Mouse (Mus musculus) forebrain, embryonic 10.5 days (tissue): Measurements from ENCODE around the gene Spg11. TPM values are rescaled to one million over a fixed set of nuclear protein-coding genes. Genes with fewer than 3 reads are reported as not detected.
"Not testable (repeated sequence)": the region's sequence is repeated elsewhere in the genome, so short reads cannot be mapped to it uniquely, and the experiment has no call there.

Experiments
- DNase-seq: peaks from one replicate; pipeline ENCODE4 v3.0.0-alpha.2; 2017; ENCODE audit warnings: low spot score; ENCODE audit errors: extremely low spot score
- H3K27ac ChIP-seq: fragments of 300-500 bp; sonication (generic); 2 replicates; pipeline ENCODE4 v1.5.1; 2016; ENCODE audit warnings: mild to moderate bottlenecking
- H3K27me3 ChIP-seq: fragments of 300-500 bp; sonication (generic); 2 replicates; pipeline ENCODE4 v1.6.1; 2016; ENCODE audit warnings: mild to moderate bottlenecking; ENCODE audit not compliant: poor library complexity, severe bottlenecking
- H3K36me3 ChIP-seq: fragments of 300-500 bp; sonication (generic); replicated peaks from 2 replicates; pipeline ENCODE4 v1.6.1; 2016; ENCODE audit warnings: mild to moderate bottlenecking, moderate library complexity
- H3K4me1 ChIP-seq: fragments of 300-500 bp; sonication (generic); 2 replicates; pipeline ENCODE4 v1.6.1; 2016
- H3K4me3 ChIP-seq: fragments of 300-500 bp; sonication (generic); 2 replicates; pipeline ENCODE4 v1.5.1; 2016; ENCODE audit warnings: mild to moderate bottlenecking, moderate library complexity
- H3K9me3 ChIP-seq: fragments of 300-500 bp; sonication (generic); 2 replicates; pipeline ENCODE4 v1.6.1; 2016; ENCODE audit warnings: mild to moderate bottlenecking, moderate library complexity
- WGBS: fragments of 180-500 bp; shearing (Covaris S2); methylation state at CpG from one replicate; pipeline ENCODE4 v1.1.7; 2016; 5-methylcytosine and 5-hydroxymethylcytosine counted together
- microRNA-seq: library from miRNA; unstranded; fragments of <30 nt; microRNA quantifications from one replicate; pipeline ENCODE4, GENCODE M21; 2017
- polyA plus RNA-seq: library from polyadenylated mRNA; unstranded; fragments of >200 nt; fragmentation: Nextera tagmentation; extraction: Ambion mirVana; gene quantifications from 2 replicates; pipeline ENCODE4 v1.2.1, GENCODE M21; 2016

The Spg11 gene
- polyA plus RNA-seq, 1 experiment from 2014 or later, result 13.5 TPM

DNA sequence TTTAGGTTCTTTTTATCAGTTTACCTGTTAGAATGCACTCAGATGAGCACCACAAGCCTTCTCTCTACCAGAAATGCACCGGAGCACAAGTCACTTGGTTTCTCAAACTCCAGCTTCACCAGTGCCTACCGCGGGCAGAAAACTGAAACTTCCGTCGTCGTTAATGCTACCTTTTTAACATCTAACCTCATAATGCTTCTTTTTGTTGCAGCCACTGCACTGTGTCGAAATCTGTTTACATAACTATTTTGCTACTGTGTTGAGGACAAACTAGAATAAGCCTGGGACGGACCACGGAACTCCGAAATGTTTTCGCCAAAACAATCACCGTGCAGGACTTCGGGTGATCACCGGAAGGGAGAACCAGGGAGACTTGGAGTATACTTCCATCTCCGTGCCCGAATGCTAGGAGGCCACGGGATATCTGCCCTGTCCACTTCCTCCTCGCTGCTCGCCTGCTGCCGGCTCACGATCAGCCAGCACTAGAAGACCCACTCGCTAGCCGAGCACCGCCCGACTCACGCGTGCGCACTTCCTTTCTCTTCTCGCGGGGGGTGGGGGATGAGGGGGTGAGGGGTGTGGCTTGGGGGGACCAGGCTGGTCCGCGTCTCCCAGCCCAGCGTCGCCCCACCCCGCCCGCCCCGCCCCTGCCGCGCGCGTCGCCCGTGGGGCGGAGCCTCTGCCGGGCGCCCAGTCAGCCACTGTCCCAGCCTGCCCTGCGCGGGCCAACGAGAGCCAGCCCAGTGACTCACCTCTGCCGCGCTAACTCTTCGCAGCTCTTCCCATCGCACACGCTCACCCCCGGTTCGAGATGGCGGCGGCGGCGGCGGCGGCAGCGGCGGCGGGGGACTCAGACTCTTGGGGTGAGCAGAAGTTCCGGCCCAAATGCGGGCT lies 90.1 kb downstream of the Spg11 start, which contains the start of gene Eif3j1:
Eif3j1 (plus strand) TSS at position 685 of the 894 bp plus-strand sequence.
- WGBS, result under 1% methylated on average over 61 of the region's 67 CpGs

DNA sequence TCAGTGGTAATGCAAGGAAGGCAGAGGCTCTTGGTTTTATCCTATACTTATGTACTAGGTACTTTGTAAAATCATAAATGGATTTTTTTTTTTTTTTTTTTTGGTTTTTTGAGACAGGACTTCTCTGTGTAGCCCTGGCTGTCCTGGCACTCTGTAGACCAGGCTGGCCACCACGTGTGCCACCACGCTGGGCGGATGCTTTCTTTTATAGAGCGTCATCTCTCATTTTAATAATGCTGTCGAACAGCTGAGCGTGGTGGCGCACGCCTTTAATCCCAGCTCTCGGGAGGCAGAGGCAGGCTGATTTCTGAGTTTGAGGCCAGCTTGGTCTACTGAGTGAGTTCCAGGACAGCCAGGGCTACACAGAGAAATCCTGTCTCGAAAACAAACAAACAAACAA lies 91.1 kb downstream of the Spg11 start:
- not testable (repeated sequence) for H3K9me3 ChIP-seq, DNase-seq, H3K27me3 ChIP-seq, H3K27ac ChIP-seq
- Histone ChIP-seq H3K4me3 (peak overlapping the region; percentile 90), H3K4me1 (peaks cover 18% of the 10 kb centered on the region), H3K36me3 (peaks cover 21% of the 10 kb centered on the region)
- WGBS, result 93% methylated on average over 10 of the region's 10 CpGs

More for the DNA sequence above, 90.1 kb downstream of the Spg11 start, which contains the start of gene Eif3j1:
- H3K27me3 ChIP-seq, result no peaks in the 10 kb centered on the region
- H3K36me3 ChIP-seq, result peaks cover 32% of the 10 kb centered on the region
- H3K9me3 ChIP-seq, result no peaks in the 10 kb centered on the region
- DNase-seq, result peak; percentile 90
- H3K4me3 ChIP-seq, result peak within 1 kb of the TSS; percentile 90
- H3K4me1 ChIP-seq, result peaks cover 18% of the 10 kb centered on the region
- peak within 1 kb of the TSS; percentile 94 for H3K27ac ChIP-seq

DNA sequence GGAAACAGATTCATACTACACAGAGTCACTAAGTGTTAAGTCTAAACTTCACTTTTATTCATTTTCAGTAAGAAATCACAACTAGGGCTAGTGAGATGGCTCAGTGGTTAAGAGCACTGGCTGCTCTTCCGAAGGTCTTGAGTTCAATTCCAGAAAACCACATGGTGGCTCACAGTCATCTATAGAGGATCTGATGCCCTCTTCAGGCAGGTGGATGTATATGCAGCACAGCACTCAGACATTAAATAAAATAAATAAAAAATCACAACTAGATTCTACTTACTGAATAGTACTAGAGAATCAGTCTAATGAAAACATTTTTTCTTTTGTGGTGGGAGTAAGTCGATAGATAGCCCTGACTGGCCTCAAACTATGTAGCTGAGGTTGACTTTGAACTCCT lies 95.9 kb downstream of the Spg11 start:
- Histone ChIP-seq H3K9me3 (no peaks in the 10 kb centered on the region), H3K36me3 (no peaks in the 10 kb centered on the region), H3K27ac (no peak overlapping the region), H3K27me3 (no peaks in the 10 kb centered on the region), H3K4me3 (no peak overlapping the region), H3K4me1 (0 out of 2 replicates have a peak, but pooled peaks cover 2% of the 10 kb centered on the region)
- 80% methylated on average over 2 of the region's 2 CpGs for WGBS
- DNase-seq, result no peak

DNA sequence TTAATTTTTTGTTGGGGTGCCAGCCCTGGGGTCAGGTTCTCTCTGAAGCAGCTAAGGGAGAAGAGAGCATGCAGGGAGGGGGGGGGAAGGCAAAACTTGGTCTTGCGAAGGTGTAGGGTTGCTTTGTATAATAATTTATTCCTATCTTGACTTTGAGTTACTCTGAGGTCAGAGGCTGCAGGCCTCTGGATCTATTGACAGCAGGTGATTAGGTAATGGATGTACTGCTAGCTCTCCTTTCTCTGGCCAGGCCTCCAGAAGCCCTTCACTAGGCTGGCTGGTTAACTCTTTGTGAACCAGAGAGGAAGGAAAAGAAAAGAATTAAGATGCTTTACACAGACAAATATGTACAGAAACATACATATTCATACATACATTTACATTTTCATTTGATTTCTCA lies 99.5 kb downstream of the Spg11 start:
- WGBS, result 70% methylated on average over 1 of the region's 1 CpGs
- no peak for DNase-seq
- H3K27me3 ChIP-seq, result no peaks in the 10 kb centered on the region
- 0 out of 2 replicates have a peak, but pooled peaks cover 2% of the 10 kb centered on the region for H3K4me1 ChIP-seq
- no peak overlapping the region for H3K4me3 ChIP-seq
- no peak overlapping the region for H3K27ac ChIP-seq
- peaks cover 26% of the 10 kb centered on the region for H3K36me3 ChIP-seq
- H3K9me3 ChIP-seq, result no peaks in the 10 kb centered on the region

DNA sequence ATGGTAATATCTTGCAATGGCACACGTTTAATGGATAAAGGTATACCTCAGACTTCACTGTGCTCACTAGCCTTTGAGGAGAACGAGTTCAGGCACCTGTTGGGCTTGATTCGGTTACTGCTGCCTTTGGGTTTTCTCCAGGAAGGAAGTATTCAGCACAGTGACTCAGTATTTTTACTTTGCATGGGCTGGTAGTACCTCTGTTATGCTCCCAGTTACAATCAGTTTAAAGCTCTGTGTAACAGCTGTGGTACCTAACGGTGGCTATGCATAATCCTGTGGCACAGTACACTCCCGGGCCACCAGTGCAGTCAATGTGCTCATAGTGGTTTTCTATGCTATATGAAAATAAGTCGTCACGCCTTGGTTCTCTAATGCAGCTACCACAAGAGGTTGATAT lies 106.7 kb downstream of the Spg11 start:
- H3K27ac ChIP-seq, result no peak overlapping the region
- H3K4me3 ChIP-seq, result no peak overlapping the region
- no peaks in the 10 kb centered on the region for H3K4me1 ChIP-seq
- H3K9me3 ChIP-seq, result no peaks in the 10 kb centered on the region
- no peaks in the 10 kb centered on the region for H3K27me3 ChIP-seq
- 94% methylated on average over 7 of the region's 7 CpGs for WGBS
- peaks cover 88% of the 10 kb centered on the region for H3K36me3 ChIP-seq
- no peak for DNase-seq

DNA sequence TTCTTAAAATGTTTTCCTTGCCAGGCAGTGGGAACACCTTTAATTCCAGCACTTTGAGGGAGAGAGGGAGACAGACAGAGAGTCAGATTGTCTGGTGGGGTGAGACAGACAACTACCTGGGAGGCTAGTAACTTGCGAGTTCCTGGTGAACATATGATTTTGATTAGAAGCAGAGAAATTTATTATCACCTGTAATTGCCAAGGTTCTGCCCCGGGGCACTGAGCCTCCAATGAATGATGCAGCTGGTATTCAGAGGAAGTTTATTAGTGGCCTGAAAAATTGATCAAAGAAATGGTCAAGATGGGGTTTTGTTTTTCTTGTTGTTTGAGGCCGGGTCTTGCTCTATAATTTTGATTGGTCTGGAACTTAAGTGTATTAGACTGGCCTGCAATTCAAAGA lies 109.4 kb downstream of the Spg11 start:
- H3K27ac ChIP-seq, result no peak overlapping the region
- WGBS, result 91% methylated on average over 3 of the region's 3 CpGs
- no peak overlapping the region for H3K4me3 ChIP-seq
- peaks cover 89% of the 10 kb centered on the region for H3K36me3 ChIP-seq
- H3K9me3 ChIP-seq, result no peaks in the 10 kb centered on the region
- no peak for DNase-seq
- H3K4me1 ChIP-seq, result no peaks in the 10 kb centered on the region
- H3K27me3 ChIP-seq, result no peaks in the 10 kb centered on the region

Small RNA genes lying within 50 kb of the gene (microRNA-seq; reads per million reads assigned to microRNA genes)
- not detected for gene Gm47314

Other genes with a start within 250 kb of the Spg11 start
- gene Ctdspl2, start 162.4 kb downstream of the Spg11 start, polyA plus RNA-seq, result 61.3 and 66.3 TPM in 2 replicates
- 0.29 and 0.33 TPM in 2 replicates for gene Mageb3, start 162.3 kb downstream of the Spg11 start, polyA plus RNA-seq
- 13.9 and 14.3 TPM in 2 replicates for gene Eif3j1, start 89.8 kb downstream of the Spg11 start, polyA plus RNA-seq
- 89.2 and 89.5 TPM in 2 replicates for gene B2m, start 29.3 kb upstream of the Spg11 start, polyA plus RNA-seq
- gene Trim69, start 42.3 kb upstream of the Spg11 start, polyA plus RNA-seq, result 0.09 TPM in 1 of 2 replicates, not detected in the other
- gene Patl2, start 67.8 kb upstream of the Spg11 start, polyA plus RNA-seq, result not detected in 2 replicates
- gene Terb2, start 67.9 kb upstream of the Spg11 start, polyA plus RNA-seq, result not detected in 2 replicates
- 30.7 and 30.9 TPM in 2 replicates for gene Sord, start 116.4 kb upstream of the Spg11 start, polyA plus RNA-seq
- gene Duox2, start 180.1 kb upstream of the Spg11 start, polyA plus RNA-seq, result not detected in 2 replicates
- gene Duoxa2, start 180.5 kb upstream of the Spg11 start, polyA plus RNA-seq, result not detected in 2 replicates
- not detected in 2 replicates for gene Duoxa1, start 195.3 kb upstream of the Spg11 start, polyA plus RNA-seq
- gene Duox1, start 197.3 kb upstream of the Spg11 start, polyA plus RNA-seq, result 0.05 TPM in 1 of 2 replicates, not detected in the other